Mouse (Mus musculus) erythroblast, embryonic 14.5 days (primary cell): Measurements from ENCODE around the gene Stk10.

Experiments used
- GATA1 ChIP-seq: IDR thresholded peaks from 2 replicates; pipeline ENCODE4 v1.6.1; 2012; ENCODE audit warnings: low read length, inconsistent platforms, mixed read lengths
- TAL1 ChIP-seq: IDR thresholded peaks from 3 replicates; pipeline ENCODE4 v1.6.1; 2012; ENCODE audit warnings: low read length, inconsistent platforms, mixed read lengths

- TF ChIP-seq GATA1: no peak
- no peak for TF ChIP-seq TAL1
Observed at GRCm38 (mm10) chr11:32614463-32614862, 81.4 kb downstream of the Stk10 start.
